Mouse (Mus musculus): ENCODE measurements around the gene Gipc2.

GRCm38 (mm10) chr3:152154095-152154494 is 11.9 kb downstream of the Gipc2 start:
- no peak for TF ChIP-seq CTCF (IDR thresholded peaks at IDR 0.05; ENCODE audit: extremely low read depth, insufficient read depth, insufficient read length, insufficient replicate concordance)
- TF ChIP-seq POLR2A (IDR thresholded peaks at IDR 0.05; ENCODE audit: low read depth, low read length): no peak

Data from spleen, adult 2 months (tissue).